Mouse (Mus musculus) kidney, embryonic 16.5 days (tissue): ENCODE data around the gene Ttc14. TPM values are rescaled to one million over a fixed set of nuclear protein-coding genes. Genes with fewer than 3 reads are reported as not detected.

Source experiments
- ATAC-seq: fragments of 200-750 bp; cut with Nextera tagmentation; 2 replicates; pipeline ENCODE4 v1.8.0; 2017; ENCODE audit warnings: moderate TSS enrichment; ENCODE audit not compliant: low FRiP score, low TSS enrichment
- H3K27ac ChIP-seq: fragments of 300-500 bp; sonication (generic); 2 replicates; pipeline ENCODE4 v1.5.1; 2014; ENCODE audit warnings: low read length
- H3K27me3 ChIP-seq: fragments of 300-500 bp; sonication (generic); 2 replicates; pipeline ENCODE4 v1.6.1; 2014; ENCODE audit warnings: low read length, control low read depth, mixed read lengths; ENCODE audit not compliant: insufficient read depth
- H3K36me3 ChIP-seq: fragments of 300-500 bp; sonication (generic); 2 replicates; pipeline ENCODE4 v1.6.1; 2014; ENCODE audit warnings: low read length, control low read depth, mixed read lengths; ENCODE audit not compliant: insufficient read depth
- H3K4me1 ChIP-seq: fragments of 300-500 bp; sonication (generic); 2 replicates; pipeline ENCODE4 v1.6.1; 2014; ENCODE audit warnings: low read length, control low read depth, mixed read lengths; ENCODE audit not compliant: insufficient read depth
- H3K4me2 ChIP-seq: fragments of 300-500 bp; sonication (generic); replicated peaks from 2 replicates; pipeline ENCODE4 v1.6.1; 2014; ENCODE audit warnings: low read depth, low read length
- H3K4me3 ChIP-seq: fragments of 300-500 bp; sonication (generic); 2 replicates; pipeline ENCODE4 v1.5.1; 2014; ENCODE audit warnings: mild to moderate bottlenecking, low read length
- H3K9ac ChIP-seq: fragments of 300-500 bp; sonication (generic); replicated peaks from 2 replicates; pipeline ENCODE4 v1.6.1; 2014; ENCODE audit warnings: low read length
- H3K9me3 ChIP-seq: fragments of 300-500 bp; sonication (generic); 2 replicates; pipeline ENCODE4 v1.6.1; 2016; ENCODE audit warnings: low read length, control low read depth
- WGBS: fragments of 180-500 bp; shearing (Covaris S2); extraction: QIAGEN DNeasy Blood & Tissue Kit; methylation state at CpG from one replicate; pipeline ENCODE4 v1.1.7; 2014; 5-methylcytosine and 5-hydroxymethylcytosine counted together
- polyA plus RNA-seq: library from polyadenylated mRNA; unstranded; fragments of >200 nt; fragmentation: Nextera tagmentation; extraction: Ambion mirVana; gene quantifications from 2 replicates; pipeline ENCODE4 v1.2.1, GENCODE M21; 2015

Ttc14 gene
- polyA plus RNA-seq, 1 experiment from 2014 or later: 54.6 TPM

GRCm38 (mm10) chr3:33846639-33847038 is 47.0 kb downstream of the Ttc14 start:
- Histone ChIP-seq H3K4me3 (no peak overlapping the region), H3K9ac (no peak overlapping the region), H3K27me3 (no peaks in the 10 kb centered on the region), H3K36me3 (no peaks in the 10 kb centered on the region), H3K27ac (no peak overlapping the region), H3K9me3 (no peaks in the 10 kb centered on the region), H3K4me2 (no peak overlapping the region), H3K4me1 (peaks cover 4% of the 10 kb centered on the region; the same call in 1 of the 2 replicates)
- ATAC-seq: no peak
- 78% methylated on average over 6 of the region's 6 CpGs for WGBS

- Histone ChIP-seq H3K9me3 (no peaks in the 10 kb centered on the region), H3K9ac (no peak overlapping the region), H3K4me2 (no peak overlapping the region), H3K27me3 (no peaks in the 10 kb centered on the region), H3K36me3 (no peaks in the 10 kb centered on the region), H3K4me3 (no peak overlapping the region), H3K27ac (no peak overlapping the region), H3K4me1 (no peaks in the 10 kb centered on the region)
- no peak for ATAC-seq
- WGBS: 85% methylated on average over 4 of the region's 4 CpGs
Measured at GRCm38 (mm10) chr3:33850856-33851255, 51.2 kb downstream of the Ttc14 start.

GRCm38 (mm10) chr3:33853062-33853461 is 53.4 kb downstream of the Ttc14 start:
- 67% methylated on average over 1 of the region's 1 CpGs for WGBS
- Histone ChIP-seq H3K27ac (no peak overlapping the region), H3K4me1 (no peaks in the 10 kb centered on the region), H3K4me3 (no peak overlapping the region), H3K4me2 (no peak overlapping the region), H3K9ac (no peak overlapping the region), H3K9me3 (no peaks in the 10 kb centered on the region), H3K27me3 (no peaks in the 10 kb centered on the region), H3K36me3 (no peaks in the 10 kb centered on the region)
- ATAC-seq: no peak

DNA sequence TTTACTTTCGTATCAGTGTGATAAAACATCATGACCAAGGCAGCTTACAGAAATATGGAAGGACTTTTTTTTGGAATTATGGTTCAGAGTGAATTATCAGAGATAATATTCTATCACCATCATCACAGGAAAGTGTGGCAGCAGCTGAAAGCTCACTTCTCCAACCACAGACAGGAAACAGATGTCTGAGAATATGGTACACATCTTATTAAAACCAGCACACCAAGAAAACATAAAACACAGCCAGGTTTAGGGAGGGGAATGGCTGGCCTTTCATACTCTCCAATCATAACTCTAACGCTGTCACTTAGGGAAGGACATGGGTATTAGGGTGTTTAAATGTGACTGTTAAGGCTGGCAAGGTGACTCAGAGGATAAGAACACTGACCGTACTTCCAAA is 59.3 kb downstream of the Ttc14 start:
- Histone ChIP-seq H3K9ac (no peak overlapping the region), H3K4me1 (no peaks in the 10 kb centered on the region), H3K27ac (no peak overlapping the region), H3K4me2 (no peak overlapping the region), H3K27me3 (no peaks in the 10 kb centered on the region), H3K4me3 (no peak overlapping the region), H3K36me3 (no peaks in the 10 kb centered on the region), H3K9me3 (no peaks in the 10 kb centered on the region)
- WGBS: 88% methylated on average over 3 of the region's 3 CpGs
- ATAC-seq: no peak

GRCm38 (mm10) chr3:33864000-33864540 is 64.4 kb downstream of the Ttc14 start:
- ATAC-seq: no peak
- H3K4me2 ChIP-seq: no peak overlapping the region
- H3K4me3 ChIP-seq: no peak overlapping the region
- H3K36me3 ChIP-seq: no peaks in the 10 kb centered on the region
- H3K27ac ChIP-seq: no peak overlapping the region
- no peaks in the 10 kb centered on the region for H3K27me3 ChIP-seq
- no peaks in the 10 kb centered on the region for H3K9me3 ChIP-seq
- no peaks in the 10 kb centered on the region for H3K4me1 ChIP-seq
- no peak overlapping the region for H3K9ac ChIP-seq

Other genes starting within 250 kb of the Ttc14 start
- 4.5 and 4.6 TPM in 2 replicates for gene Ccdc39, start 44.5 kb downstream of the Ttc14 start, polyA plus RNA-seq
- gene Fxr1, start 220.1 kb downstream of the Ttc14 start, polyA plus RNA-seq: 55.9 and 57.6 TPM in 2 replicates